Mouse (Mus musculus) cerebellum, adult 2 months (tissue): ENCODE data around the gene Gm10563.

Experiments
- CTCF ChIP-seq: fragments of 200-500 bp; IDR thresholded peaks from 2 replicates; pipeline ENCODE4 v1.5.1; 2011; ENCODE audit warnings: low read depth, mild to moderate bottlenecking, control low read depth, low read length, moderate library complexity, borderline replicate concordance; ENCODE audit not compliant: insufficient read depth
- POLR2A ChIP-seq: fragments of 200-500 bp; IDR thresholded peaks from 2 replicates; pipeline ENCODE4 v1.6.1; 2011; ENCODE audit warnings: low read length, control low read depth, borderline replicate concordance; ENCODE audit not compliant: insufficient read depth

DNA sequence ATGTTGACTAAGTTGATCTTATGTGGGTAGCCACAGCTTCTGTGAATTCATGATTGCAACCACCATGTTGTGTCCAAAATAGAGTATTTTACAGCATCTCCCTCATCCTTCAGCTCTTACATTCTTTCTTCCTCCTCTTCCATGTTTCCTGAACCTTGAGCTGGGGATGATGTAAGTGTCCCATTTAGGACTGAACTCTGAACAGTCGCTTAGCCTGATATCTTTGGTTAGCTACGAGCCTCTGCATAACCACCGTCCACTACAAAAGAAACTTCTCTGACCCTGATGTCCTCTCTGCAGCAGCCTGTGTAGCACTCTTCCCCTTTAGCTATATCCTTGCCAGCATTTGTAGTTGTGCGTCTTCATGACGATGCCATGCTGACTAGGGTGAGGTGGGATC is 513 bp upstream of the Gm10563 start:
- TF ChIP-seq POLR2A (no peak), CTCF (no peak)
